Mouse (Mus musculus): Measurements from ENCODE around the gene Angptl1. TPM values are rescaled to one million over a fixed set of nuclear protein-coding genes. Genes with fewer than 3 reads are reported as not detected.

The Angptl1 gene
- total RNA-seq, 4 experiments from 2014 or later: 3.4 to 8.5 (median 5.8) TPM

DNA sequence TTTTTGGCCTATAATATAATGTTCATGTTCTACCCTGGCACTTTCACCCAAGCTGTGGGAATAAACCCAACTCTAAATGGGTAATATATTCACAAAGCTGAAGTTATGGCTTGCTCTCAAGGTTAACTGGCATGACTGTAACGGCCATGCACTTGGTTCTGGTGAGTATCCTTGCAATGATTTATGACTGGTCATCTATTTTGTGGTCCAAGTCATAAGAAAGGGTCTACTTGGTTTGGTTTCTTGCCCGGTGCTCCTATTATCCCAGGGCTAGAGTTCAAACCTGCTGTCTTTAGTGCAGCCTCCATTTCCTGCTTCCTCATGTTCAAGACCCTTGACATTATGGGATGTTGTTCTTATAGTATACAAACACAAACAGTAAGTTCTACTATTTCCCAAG lies 46.4 kb downstream of the Angptl1 start:
- peak; percentile 45 for DNase-seq

- no peak for DNase-seq
These were observed 47.5 kb downstream of the Angptl1 start for GRCm38 (mm10) chr1:156885879-156886278.

GRCm38 (mm10) chr1:156888830-156889229 lies 50.5 kb downstream of the Angptl1 start:
- DNase-seq: no peak

- DNase-seq: no peak
These were observed 53.2 kb downstream of the Angptl1 start for GRCm38 (mm10) chr1:156891561-156891960.

DNA sequence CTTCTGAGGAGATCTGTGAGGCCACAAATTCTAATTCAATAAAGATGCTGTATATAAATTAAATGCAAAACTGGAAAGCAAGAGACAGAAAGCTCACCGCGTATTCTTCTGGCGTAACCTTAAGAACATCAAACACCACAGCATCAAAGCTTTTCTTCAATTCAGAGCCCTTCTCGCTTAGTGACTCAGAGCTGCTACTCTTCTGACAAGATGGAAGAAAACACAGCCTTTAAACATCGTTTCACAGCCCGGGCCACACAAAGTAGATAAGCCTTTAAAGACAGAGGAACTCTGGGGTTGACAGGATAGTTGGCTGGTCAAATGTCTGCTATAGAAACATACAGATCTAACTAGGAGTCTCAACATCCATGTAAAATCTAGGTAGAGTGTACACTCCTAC lies 63.3 kb downstream of the Angptl1 start:
- DNase-seq: no peak

GRCm38 (mm10) chr1:156903899-156904298 lies 65.5 kb downstream of the Angptl1 start:
- DNase-seq: no peak

- DNase-seq: no peak
These were observed 67.3 kb downstream of the Angptl1 start for GRCm38 (mm10) chr1:156905660-156906059.

GRCm38 (mm10) chr1:156909265-156909664 lies 70.9 kb downstream of the Angptl1 start:
- DNase-seq: no peak

- DNase-seq: no peak
These were observed 71.5 kb downstream of the Angptl1 start for GRCm38 (mm10) chr1:156909866-156910265.

Other genes starting within 250 kb of the Angptl1 start
- gene Tor3a, start 164.2 kb upstream of the Angptl1 start, total RNA-seq (2022): 10 to 100 TPM; 17.9 to 27.9 (median 24.4) TPM
- gene Fam20b, start 119.5 kb upstream of the Angptl1 start, total RNA-seq (2022): 10 to 100 TPM; 56.3 to 71.2 (median 61.2) TPM
- 10 to 100 TPM; 23.3 to 31.0 (median 29.4) TPM for gene Ralgps2, start 101.1 kb downstream of the Angptl1 start, total RNA-seq (2022)